Mouse (Mus musculus): ENCODE data around the gene Ttc23l. TPM values are rescaled to one million over a fixed set of nuclear protein-coding genes. Genes with fewer than 3 reads are reported as not detected.

Gene Ttc23l
- polyA plus RNA-seq, 1 experiment from 2014 or later: not detected

DNA sequence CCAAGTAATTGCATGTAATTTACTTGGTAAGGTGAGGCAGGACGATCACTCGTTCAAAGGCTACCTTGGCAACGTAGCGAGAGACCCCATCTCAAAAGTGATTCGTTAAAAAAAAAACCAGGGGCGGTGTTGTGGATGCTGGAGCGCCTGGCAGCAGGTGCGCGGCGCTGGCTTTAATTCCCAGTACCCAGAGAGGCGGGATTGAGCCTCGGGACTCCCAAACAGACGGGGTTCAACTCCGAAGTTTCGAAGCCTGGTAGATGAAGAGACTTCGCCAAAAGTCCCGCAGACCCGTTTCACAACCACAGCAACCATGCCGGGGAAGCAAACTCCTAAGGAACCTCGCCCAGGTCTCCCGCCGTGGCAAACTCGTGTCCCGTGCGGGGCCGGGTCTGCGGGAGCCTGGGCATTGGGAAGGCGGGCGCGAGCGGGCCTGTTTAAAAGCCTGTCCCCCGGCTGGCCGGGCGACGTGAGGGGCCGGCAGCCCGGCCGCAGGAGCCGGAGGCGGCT is 88.8 kb downstream of the Ttc23l start:
- ATAC-seq (ENCODE audit: low read depth): peak; percentile 66; the same call in 1 of the 2 replicates
- H3K27ac ChIP-seq (replicated peaks): peak overlapping the region; percentile 88
- under 1% methylated on average over 36 of the region's 40 CpGs for WGBS
- H3K36me3 ChIP-seq: no peaks in the 10 kb centered on the region
- H3K4me2 ChIP-seq: peak overlapping the region; percentile 88
- H3K9ac ChIP-seq: peak overlapping the region; percentile 91
- H3K4me3 ChIP-seq: peak overlapping the region; percentile 87
- no peaks in the 10 kb centered on the region for H3K9me3 ChIP-seq
- peaks cover 24% of the 10 kb centered on the region for H3K4me1 ChIP-seq (replicated peaks)
- no peaks in the 10 kb centered on the region for H3K27me3 ChIP-seq

DNA sequence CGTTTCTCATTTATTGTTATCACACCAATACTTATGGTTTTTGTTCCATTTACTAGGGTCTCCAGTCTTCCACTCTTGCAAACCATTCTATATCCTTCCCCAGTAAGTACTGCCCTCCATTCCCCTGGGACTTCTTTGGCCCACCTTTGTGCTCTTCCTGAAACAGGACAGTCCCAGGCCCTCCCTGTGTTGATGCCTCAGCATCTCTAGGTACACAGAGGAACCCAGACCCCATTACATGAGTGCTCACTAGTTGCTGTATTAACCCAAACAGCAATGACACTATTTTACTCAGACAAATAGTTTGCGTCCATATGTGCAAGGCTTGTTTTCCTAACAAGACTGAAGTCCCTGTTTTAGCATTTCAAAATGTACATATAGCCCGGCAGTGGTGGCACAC is 89.7 kb downstream of the Ttc23l start:
- Histone ChIP-seq H3K4me3 (peak overlapping the region; percentile 87; the same call in 1 of the 2 replicates), H3K36me3 (no peaks in the 10 kb centered on the region), H3K4me2 (peak overlapping the region; percentile 88), H3K9ac (no peak overlapping the region), H3K4me1 (replicated peaks) (peaks cover 24% of the 10 kb centered on the region), H3K9me3 (no peaks in the 10 kb centered on the region), H3K27ac (replicated peaks) (no peak overlapping the region), H3K27me3 (no peaks in the 10 kb centered on the region)
- ATAC-seq (ENCODE audit: low read depth): no peak
- WGBS: 89% methylated on average over 3 of the region's 3 CpGs

- Histone ChIP-seq H3K27ac (replicated peaks) (no peak overlapping the region), H3K9me3 (no peaks in the 10 kb centered on the region), H3K4me3 (no peak overlapping the region), H3K27me3 (no peaks in the 10 kb centered on the region), H3K4me2 (no peak overlapping the region), H3K4me1 (replicated peaks) (peaks cover 21% of the 10 kb centered on the region), H3K36me3 (peaks cover 26% of the 10 kb centered on the region), H3K9ac (no peak overlapping the region)
- 91% methylated on average over 3 of the region's 3 CpGs for WGBS
- no peak for ATAC-seq (ENCODE audit: low read depth)
Observed at GRCm38 (mm10) chr15:10464678-10465077, 93.8 kb downstream of the Ttc23l start.

DNA sequence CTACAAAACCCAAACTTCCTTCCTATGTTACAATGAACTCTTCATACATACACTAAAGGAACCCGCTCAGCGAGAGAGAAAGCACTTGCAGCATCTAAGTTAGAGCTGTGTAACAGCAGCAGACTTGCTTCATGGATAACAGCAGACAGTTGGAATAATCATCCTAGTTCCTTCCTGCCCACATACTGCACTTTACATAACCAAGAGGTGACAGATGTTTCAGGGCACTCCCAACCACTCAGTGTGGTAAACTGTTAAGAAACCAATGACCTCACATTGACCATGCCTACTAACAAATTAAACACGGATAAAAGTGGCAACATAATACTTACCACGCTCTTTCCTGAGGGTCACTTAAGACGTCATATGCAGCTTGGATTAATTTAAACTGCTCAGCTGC is 94.9 kb downstream of the Ttc23l start:
- Histone ChIP-seq H3K27me3 (no peaks in the 10 kb centered on the region), H3K36me3 (peaks cover 34% of the 10 kb centered on the region), H3K4me2 (no peak overlapping the region), H3K4me3 (no peak overlapping the region), H3K9ac (no peak overlapping the region), H3K4me1 (replicated peaks) (peaks cover 10% of the 10 kb centered on the region), H3K9me3 (no peaks in the 10 kb centered on the region), H3K27ac (replicated peaks) (no peak overlapping the region)
- 92% methylated on average over 5 of the region's 5 CpGs for WGBS
- no peak for ATAC-seq (ENCODE audit: low read depth)

GRCm38 (mm10) chr15:10460986-10461385 is 97.5 kb downstream of the Ttc23l start:
- Histone ChIP-seq H3K9me3 (no peaks in the 10 kb centered on the region), H3K36me3 (peaks cover 54% of the 10 kb centered on the region), H3K27me3 (no peaks in the 10 kb centered on the region), H3K9ac (no peak overlapping the region), H3K4me3 (no peak overlapping the region), H3K4me2 (no peak overlapping the region), H3K27ac (replicated peaks) (no peak overlapping the region), H3K4me1 (replicated peaks) (no peaks in the 10 kb centered on the region)
- ATAC-seq (ENCODE audit: low read depth): no peak
- WGBS: 95% methylated on average over 12 of the region's 12 CpGs

Other genes with a start within 250 kb of the Ttc23l start
- gene Gm21973, start 233.3 kb downstream of the Ttc23l start, polyA plus RNA-seq (2015; fragmentation: Nextera tagmentation; extraction: Ambion mirVana): not detected in 2 replicates
- not detected in 2 replicates for gene Agxt2, start 200.1 kb downstream of the Ttc23l start, polyA plus RNA-seq (2015; fragmentation: Nextera tagmentation; extraction: Ambion mirVana)
- 12.0 and 12.5 TPM in 2 replicates for gene Dnajc21, start 88.2 kb downstream of the Ttc23l start, polyA plus RNA-seq (2015; fragmentation: Nextera tagmentation; extraction: Ambion mirVana)
- gene Brix1, start 72.7 kb downstream of the Ttc23l start, polyA plus RNA-seq (2015; fragmentation: Nextera tagmentation; extraction: Ambion mirVana): 69.6 and 77.6 TPM in 2 replicates
- 30.3 and 32.5 TPM in 2 replicates for gene Rad1, start 72.7 kb downstream of the Ttc23l start, polyA plus RNA-seq (2015; fragmentation: Nextera tagmentation; extraction: Ambion mirVana)
- 19.9 and 28.0 TPM in 2 replicates for gene Rai14, start 156.0 kb upstream of the Ttc23l start, polyA plus RNA-seq (2015; fragmentation: Nextera tagmentation; extraction: Ambion mirVana)

Measured in neural tube, embryonic 13.5 days (tissue).